Mouse (Mus musculus) cerebellum, adult 11 months (tissue): ENCODE measurements at regions not wholly inside any gene's neighbourhood (a gene's known extent, or its start where the extent isn't known, plus 50 kb on each side); places are given as distances from the start of the nearest gene placed in this dataset.
A peak's percentile ranks its signal among the peaks of the same experiment; 100 is the strongest.

Experiments used
- DNase-seq: peaks from one replicate; pipeline ENCODE4 v3.0.0; 2022

- no peak for DNase-seq
Measured at GRCm38 (mm10) chr1:125123861-125124260, 311.7 kb downstream of the Actr3 start.

DNA sequence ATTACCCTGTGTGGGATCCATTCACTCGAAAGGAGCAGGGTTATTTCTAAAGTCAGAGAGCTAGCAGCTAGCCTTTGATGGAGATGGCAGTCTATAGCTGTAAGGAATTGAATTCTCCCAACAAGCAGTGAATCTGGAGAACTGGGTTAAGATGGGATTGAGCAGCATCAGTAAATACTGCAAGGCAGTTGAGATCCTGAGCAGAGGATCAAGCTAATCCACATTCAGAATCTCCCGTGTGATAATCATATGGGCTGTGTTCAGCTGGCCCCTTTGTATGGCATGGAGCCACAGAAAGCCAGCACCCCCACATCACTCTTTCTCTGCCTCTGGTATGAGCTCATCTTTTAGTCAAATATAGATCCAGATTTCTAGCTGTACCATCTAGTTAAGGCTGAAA, 334.9 kb downstream of the Actr3 start:
- no peak for DNase-seq

DNA sequence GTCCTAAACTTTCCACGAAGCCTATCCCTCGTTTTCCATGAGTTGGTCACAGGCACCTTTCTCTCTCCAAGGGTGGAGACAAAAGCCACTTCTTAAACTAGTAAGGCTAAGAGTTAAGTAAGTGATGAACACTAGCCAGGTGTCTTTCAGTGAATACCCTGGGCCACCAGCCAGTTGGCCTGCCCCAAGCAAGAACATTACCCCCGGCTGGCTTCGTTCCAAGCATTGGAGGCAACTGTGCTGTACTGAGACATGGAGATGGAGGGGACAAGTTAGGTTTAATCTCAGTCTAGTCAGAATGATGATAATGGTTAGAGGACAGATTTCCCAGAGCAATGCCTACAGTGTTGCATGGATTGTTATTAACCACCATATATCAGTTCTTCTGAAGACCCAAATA, 350.6 kb downstream of the Actr3 start:
- DNase-seq, result no peak

- no peak for DNase-seq
Measured at GRCm38 (mm10) chr1:125039572-125040326, 395.8 kb downstream of the Actr3 start.

GRCm38 (mm10) chr1:125013301-125013700, 422.2 kb downstream of the Actr3 start:
- DNase-seq, result no peak

DNA sequence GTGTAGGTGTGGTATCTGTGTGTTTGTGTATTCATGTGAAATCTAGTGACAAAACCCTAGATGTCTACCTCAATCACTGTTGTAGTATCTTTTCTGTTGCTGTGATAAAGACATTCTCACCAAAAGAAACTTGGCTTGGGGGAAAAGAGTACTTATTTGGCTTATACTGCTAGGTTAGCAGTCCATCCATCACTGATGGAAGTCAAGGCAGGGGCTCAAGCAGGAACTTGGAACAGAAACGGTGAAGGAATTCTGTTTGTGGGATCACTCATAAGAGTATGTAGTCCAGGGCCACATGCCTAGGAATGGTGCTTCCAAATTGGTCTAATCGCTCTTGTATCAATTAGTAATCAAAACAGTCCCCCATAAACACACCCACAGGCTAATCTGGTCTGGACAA, 423.6 kb downstream of the Actr3 start:
- no peak for DNase-seq

DNA sequence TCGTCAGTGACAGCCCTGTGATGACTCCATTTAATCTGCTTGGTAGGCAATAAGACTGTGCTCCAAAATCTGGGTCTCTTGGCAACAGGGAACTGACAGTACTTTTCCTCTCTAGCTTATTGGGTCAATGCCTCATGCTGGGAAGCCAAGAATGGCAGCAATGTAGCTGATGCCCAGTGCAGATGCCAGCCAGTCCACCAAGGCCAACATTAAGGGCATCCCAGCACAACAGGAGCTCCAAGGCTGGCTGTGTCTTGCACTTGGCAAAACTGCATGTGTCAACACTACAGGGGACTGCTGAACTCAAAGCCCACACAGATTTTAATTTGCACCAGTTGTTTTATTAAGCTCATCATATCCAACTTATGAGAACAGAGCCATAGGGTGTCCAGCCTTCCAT, 437.9 kb downstream of the Actr3 start:
- DNase-seq, result peak; percentile 25

GRCm38 (mm10) chr1:124950849-124951248, 484.7 kb downstream of the Actr3 start:
- DNase-seq, result no peak

- DNase-seq, result no peak
Measured at GRCm38 (mm10) chr1:124904373-124904772, 531.2 kb downstream of the Actr3 start.

GRCm38 (mm10) chr1:124871148-124871547, 564.4 kb downstream of the Actr3 start:
- no peak for DNase-seq

DNA sequence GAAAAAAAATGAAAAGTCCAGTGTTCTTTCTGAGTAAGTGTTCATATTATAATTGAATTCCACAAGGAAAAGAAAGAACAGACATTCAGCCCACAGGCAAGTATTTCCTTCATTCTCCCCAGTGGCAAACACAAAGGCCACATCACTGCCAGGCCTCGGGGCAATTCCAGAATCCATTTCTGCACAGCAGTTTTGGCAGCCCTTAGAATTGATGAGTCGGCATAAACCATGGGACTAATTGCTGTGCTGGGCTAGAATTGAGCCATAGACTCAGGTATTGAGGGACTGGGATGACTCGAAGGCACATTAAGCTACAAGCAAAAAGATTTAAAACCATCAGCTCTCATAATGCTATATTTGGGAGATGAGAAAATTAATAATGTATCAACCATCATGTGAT, 569.3 kb downstream of the Actr3 start:
- DNase-seq, result no peak

DNA sequence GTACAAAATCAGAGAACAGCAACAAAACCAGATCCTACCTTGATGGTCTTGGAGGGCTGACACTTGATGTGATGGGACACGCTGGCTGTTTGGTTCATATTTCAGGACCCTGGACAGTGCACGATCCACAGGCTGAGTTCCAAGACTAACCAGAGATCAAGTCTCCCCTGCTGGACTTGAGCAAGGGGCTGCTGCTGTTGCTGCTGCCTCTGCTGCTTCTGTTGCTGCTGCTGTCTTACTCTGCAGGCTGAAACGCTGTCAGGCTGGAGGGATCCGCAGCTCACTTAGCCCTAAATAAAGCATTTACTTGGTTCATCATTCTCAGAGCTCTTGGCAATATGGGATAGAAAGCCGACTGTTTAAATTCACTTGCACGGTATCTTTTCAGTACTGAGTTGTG, 589.8 kb downstream of the Actr3 start:
- no peak for DNase-seq

- DNase-seq, result no peak
Measured at GRCm38 (mm10) chr1:124825717-124826116, 609.8 kb downstream of the Actr3 start.

DNA sequence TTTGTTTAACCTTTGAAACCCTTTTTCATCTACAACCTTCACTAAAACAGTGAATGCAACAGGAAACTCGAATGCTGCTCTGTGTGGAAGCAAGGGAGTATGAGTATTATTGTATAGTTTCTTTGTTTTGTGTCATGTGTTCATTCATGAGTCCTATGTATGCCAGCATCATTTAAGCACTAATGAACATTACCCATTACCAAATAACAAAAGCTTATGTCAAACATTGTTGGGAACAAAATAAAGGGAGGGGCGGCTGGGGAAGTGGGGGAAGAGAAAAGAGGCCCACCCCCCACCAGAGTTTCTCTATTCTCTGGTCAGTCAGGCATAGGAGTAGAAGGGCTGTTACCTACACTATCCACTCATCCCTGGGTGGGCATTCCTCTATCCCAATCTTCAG, 642.5 kb downstream of the Actr3 start:
- DNase-seq, result no peak

- DNase-seq, result no peak
Measured at GRCm38 (mm10) chr1:124790646-124791045, 644.9 kb downstream of the Actr3 start.

GRCm38 (mm10) chr1:124790130-124790529, 645.4 kb downstream of the Actr3 start:
- DNase-seq, result no peak

- DNase-seq, result no peak
Measured at GRCm38 (mm10) chr1:124783066-124783465, 652.5 kb downstream of the Actr3 start.

DNA sequence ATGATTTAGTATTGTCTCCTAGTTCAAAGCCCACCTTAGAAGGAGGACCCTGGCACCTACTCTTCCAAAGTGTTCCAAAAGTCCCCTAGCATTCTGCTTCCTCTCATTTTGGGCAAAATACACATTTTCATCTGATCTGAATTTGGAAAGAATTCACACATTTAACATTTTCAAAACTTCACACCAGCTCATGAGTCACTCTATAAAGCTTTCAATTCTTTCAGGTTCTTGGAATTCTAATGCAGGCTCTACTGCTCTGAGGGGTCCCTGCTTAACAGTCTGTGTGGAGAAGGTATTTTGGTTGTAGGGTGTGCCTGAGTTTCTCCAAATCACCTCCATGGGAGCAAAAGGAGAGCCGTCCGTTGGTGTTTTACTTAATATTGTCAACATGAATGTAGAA, 657.8 kb downstream of the Actr3 start:
- no peak for DNase-seq

- DNase-seq, result no peak
Measured at GRCm38 (mm10) chr1:124756721-124757120, 678.8 kb downstream of the Actr3 start.

DNA sequence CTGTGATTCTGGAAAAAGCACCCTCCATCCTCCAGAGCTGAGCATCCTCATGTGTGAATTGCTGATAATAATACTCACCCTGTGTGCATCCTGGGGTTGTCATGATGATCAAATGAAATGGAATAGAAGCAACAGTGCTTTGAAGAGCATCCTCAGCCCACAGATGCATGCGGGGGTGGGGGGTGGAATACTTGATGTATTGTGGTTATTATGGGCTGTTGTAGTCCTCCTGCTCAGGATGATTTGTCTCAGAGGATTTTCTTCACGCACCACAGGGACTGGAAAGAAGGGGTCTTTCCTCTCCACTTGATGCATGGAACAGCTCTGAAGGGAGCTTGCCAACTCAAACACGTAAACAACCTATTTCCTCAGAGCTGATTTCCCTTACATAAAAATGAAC, 694.4 kb upstream of the Dpp10 start:
- DNase-seq, result no peak

GRCm38 (mm10) chr1:124730364-124730763, 685.0 kb upstream of the Dpp10 start:
- no peak for DNase-seq

DNA sequence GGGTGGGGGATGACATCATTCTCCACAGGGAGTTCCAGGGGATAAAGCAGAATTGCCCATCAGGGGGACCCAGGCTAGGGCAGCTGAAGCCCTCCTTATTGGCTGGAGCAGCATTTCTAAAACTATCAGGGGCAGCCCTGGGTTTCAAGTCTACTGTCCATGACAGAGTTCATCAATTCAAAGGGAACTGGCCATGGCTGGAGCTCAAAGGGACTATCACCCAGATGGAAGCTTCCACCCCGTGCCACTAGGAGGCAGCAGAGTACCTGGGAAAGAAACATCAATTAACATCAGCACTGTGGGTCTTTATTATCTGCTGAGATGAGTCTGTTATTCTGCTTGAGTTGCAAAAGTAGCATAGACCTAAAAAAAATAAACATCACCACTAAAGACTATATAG, 672.7 kb upstream of the Dpp10 start:
- DNase-seq, result peak; percentile 20

DNA sequence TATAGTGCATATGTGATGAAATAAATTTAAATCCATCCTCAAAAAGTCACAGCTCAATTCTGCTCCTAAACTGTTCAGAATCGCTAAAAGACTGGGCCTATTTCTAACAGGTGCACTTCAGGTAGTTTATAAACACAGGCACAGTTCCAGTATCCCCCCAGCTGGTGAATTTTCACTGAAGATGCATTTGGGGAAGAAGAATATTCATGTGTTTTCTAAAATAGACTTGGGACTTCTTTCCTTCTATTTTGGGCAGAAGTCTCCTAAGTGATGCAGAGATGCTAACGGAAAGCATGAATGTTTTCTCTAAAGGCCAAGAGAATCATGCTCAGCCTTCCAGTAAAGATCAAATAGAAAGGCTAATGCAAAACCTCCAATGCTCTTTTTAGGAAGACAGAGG, 660.9 kb upstream of the Dpp10 start:
- DNase-seq, result no peak

- DNase-seq, result no peak
Measured at GRCm38 (mm10) chr1:124674420-124674819, 629.1 kb upstream of the Dpp10 start.

DNA sequence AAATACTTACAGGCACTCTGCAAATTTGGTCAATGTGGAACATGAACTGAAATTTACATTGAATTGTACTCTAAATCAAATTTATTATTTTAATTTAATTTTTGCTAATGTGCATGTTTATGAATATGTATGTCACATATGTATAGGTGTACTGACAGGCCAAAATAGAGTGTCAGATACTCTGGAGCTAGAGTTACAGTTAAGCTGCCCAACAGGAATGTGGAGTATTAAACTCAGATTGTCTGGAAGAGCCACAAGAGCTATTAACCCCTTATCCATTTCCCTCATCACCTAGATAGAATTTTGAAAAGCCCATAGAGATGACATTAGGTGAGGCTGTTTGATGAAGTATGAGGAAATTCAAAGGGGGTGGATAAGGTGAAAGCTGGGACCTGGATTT, 607.5 kb upstream of the Dpp10 start:
- DNase-seq, result no peak
